Mouse (Mus musculus) stomach, embryonic 14.5 days (tissue): ENCODE measurements around the gene Rfc1. TPM values are rescaled to one million over a fixed set of nuclear protein-coding genes. Genes with fewer than 3 reads are reported as not detected.
A peak's percentile ranks its signal among the peaks of the same experiment; 100 is the strongest.

Experiments used
- ATAC-seq: fragments of 200-750 bp; cut with Nextera tagmentation; 2 replicates; pipeline ENCODE4 v1.8.0; 2017; ENCODE audit warnings: low read depth, moderate TSS enrichment; ENCODE audit not compliant: insufficient number of reproducible peaks, insufficient read depth, low FRiP score
- H3K27ac ChIP-seq: fragments of 300-500 bp; sonication (generic); 2 replicates; pipeline ENCODE4 v1.5.1; 2014; ENCODE audit warnings: mild to moderate bottlenecking, low read length, moderate library complexity, mixed read lengths
- H3K27me3 ChIP-seq: fragments of 300-500 bp; sonication (generic); 2 replicates; pipeline ENCODE4 v1.6.1; 2014; ENCODE audit warnings: low read length, control low read depth, mixed read lengths; ENCODE audit not compliant: control insufficient read depth, insufficient read depth
- H3K36me3 ChIP-seq: fragments of 300-500 bp; sonication (generic); 2 replicates; pipeline ENCODE4 v1.6.1; 2014; ENCODE audit warnings: mild to moderate bottlenecking, control low read depth, low read length, moderate library complexity, mixed read lengths; ENCODE audit not compliant: control insufficient read depth, insufficient read depth
- H3K4me1 ChIP-seq: fragments of 300-500 bp; sonication (generic); 2 replicates; pipeline ENCODE4 v1.6.1; 2014; ENCODE audit warnings: low read length, control low read depth, mixed read lengths; ENCODE audit not compliant: control insufficient read depth, insufficient read depth
- H3K4me2 ChIP-seq: fragments of 300-500 bp; sonication (generic); replicated peaks from 2 replicates; pipeline ENCODE4 v1.6.1; 2014; ENCODE audit warnings: low read depth, low read length, control low read depth
- H3K4me3 ChIP-seq: fragments of 300-500 bp; sonication (generic); 2 replicates; pipeline ENCODE4 v1.5.1; 2014; ENCODE audit warnings: low read depth, low read length, control low read depth
- H3K9ac ChIP-seq: fragments of 300-500 bp; sonication (generic); replicated peaks from 2 replicates; pipeline ENCODE4 v1.6.1; 2014; ENCODE audit warnings: low read depth, mild to moderate bottlenecking, control low read depth, low read length, moderate library complexity, mixed read lengths
- H3K9me3 ChIP-seq: fragments of 300-500 bp; sonication (generic); 2 replicates; pipeline ENCODE4 v1.6.1; 2016; ENCODE audit warnings: low read depth, low read length, control low read depth; ENCODE audit not compliant: control insufficient read depth
- WGBS: fragments of 180-500 bp; shearing (Covaris S2); extraction: QIAGEN DNeasy Blood & Tissue Kit; methylation state at CpG from one replicate; pipeline ENCODE4 v1.1.7; 2014; 5-methylcytosine and 5-hydroxymethylcytosine counted together
- polyA plus RNA-seq: library from polyadenylated mRNA; unstranded; fragments of >200 nt; fragmentation: Nextera tagmentation; extraction: Ambion mirVana; gene quantifications from 2 replicates; pipeline ENCODE4 v1.2.1, GENCODE M21; 2014

Gene Rfc1
- polyA plus RNA-seq = 108 and 113 TPM in 2 replicates

DNA sequence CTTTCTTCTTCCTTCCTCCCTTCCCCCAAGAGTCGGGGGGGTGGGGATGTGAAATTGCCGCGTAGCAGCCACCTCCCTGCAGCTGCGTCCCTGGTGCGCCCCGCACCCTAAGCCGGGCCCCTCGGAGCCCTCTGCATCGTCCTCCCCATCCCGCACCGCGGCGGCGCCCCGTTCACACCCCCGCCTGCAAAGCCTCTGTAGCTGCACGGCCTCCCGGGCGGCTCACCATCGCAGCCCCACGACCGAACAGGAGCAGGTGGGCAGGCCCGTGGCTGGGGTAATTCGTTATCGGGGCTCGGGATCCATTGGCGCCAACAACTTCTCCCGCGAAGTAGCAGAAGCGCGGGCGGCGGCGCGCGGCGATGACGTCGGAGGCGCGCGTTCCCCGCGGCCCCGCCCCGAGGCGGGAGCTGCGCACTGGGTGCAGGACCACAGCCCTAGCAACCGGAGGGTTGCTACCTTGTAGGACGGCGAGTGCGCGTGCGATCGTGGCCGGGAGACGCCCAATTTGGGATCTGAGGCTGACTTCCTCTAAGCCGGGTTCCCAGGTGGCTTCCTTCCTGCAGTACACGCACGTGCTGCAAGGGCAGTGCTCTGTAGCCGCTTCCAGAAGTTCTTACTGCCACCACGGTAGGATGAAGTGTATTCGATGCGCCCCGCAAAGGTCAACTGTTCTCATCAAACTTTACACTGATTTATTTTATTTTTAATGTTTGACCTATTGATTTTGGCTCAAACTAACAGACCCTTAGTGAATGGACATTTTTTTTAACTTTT, at the start of gene Rfc1:
Gene Rfc1, minus strand, starts transcription at position 373 of the 777 bp plus-strand sequence.
- WGBS = under 1% methylated on average over 65 of the region's 65 CpGs
- Histone ChIP-seq H3K4me3 (peak within 1 kb of the TSS; percentile 81), H3K9me3 (no peaks in the 10 kb centered on the region), H3K27ac (peak within 1 kb of the TSS; percentile 71; the same call in 1 of the 2 replicates), H3K4me2 (peak within 1 kb of the TSS; percentile 62), H3K36me3 (no peaks in the 10 kb centered on the region), H3K27me3 (no peaks in the 10 kb centered on the region), H3K4me1 (peaks cover 4% of the 10 kb centered on the region; the same call in 1 of the 2 replicates), H3K9ac (peak within 1 kb of the TSS; percentile 67)
- peak; percentile 96 for ATAC-seq

- WGBS = 81% methylated on average over 7 of the region's 7 CpGs
- Histone ChIP-seq H3K9me3 (no peaks in the 10 kb centered on the region), H3K4me1 (no peaks in the 10 kb centered on the region), H3K36me3 (no peaks in the 10 kb centered on the region), H3K4me2 (no peak overlapping the region), H3K4me3 (no peak overlapping the region), H3K27me3 (no peaks in the 10 kb centered on the region), H3K9ac (no peak overlapping the region), H3K27ac (no peak overlapping the region)
- ATAC-seq = no peak
Observed at GRCm38 (mm10) chr5:65374746-65375145, 39.3 kb upstream of the Rfc1 start.

DNA sequence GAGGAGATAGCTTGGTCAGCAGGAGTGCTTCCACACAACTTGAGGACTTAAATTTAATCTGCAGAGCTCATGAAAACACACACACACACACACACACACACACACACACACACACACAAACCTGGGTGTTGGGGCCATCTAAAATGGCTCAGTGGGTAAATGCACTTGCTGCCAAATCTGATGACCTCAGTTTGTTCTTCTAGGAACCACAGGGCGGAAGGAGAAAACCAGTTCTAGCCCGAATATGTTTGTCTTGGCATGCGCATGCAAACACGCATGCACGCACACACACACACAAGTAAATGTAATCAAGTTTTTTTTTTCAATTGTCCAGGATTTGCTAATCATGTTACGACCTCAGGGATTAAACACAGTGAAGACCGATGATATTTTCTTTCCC, 36.1 kb upstream of the Rfc1 start:
- WGBS = 92% methylated on average over 7 of the region's 7 CpGs
- no peak overlapping the region for H3K9ac ChIP-seq
- H3K4me1 ChIP-seq = no peaks in the 10 kb centered on the region
- no peak for ATAC-seq
- no peak overlapping the region for H3K4me2 ChIP-seq
- no peak overlapping the region for H3K4me3 ChIP-seq
- no peaks in the 10 kb centered on the region for H3K27me3 ChIP-seq
- H3K9me3 ChIP-seq = no peaks in the 10 kb centered on the region
- no peak overlapping the region for H3K27ac ChIP-seq
- H3K36me3 ChIP-seq = no peaks in the 10 kb centered on the region

DNA sequence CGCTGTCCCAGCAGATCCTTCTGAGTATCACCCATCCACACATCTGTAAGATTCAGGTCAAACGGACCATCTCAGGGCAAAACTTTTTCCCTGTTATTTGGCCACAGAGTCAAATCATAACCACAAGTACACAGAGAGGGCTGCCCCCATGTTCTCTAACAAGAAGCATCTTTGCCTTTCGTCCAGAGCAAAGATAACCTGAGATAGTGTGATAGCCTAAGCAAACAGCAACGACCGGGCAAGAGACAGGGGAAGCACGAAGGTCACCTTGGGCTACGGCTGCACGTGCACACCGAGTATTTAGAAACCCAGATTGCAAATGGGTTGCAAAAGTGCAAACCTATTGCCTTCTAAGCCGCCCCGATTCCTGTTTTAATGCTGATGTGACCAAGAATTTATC, 32.4 kb upstream of the Rfc1 start:
- Histone ChIP-seq H3K4me2 (no peak overlapping the region), H3K4me1 (no peaks in the 10 kb centered on the region), H3K27me3 (no peaks in the 10 kb centered on the region), H3K36me3 (no peaks in the 10 kb centered on the region), H3K9ac (no peak overlapping the region), H3K9me3 (no peaks in the 10 kb centered on the region), H3K27ac (no peak overlapping the region), H3K4me3 (no peak overlapping the region)
- WGBS = 65% methylated on average over 11 of the region's 11 CpGs
- ATAC-seq = no peak

DNA sequence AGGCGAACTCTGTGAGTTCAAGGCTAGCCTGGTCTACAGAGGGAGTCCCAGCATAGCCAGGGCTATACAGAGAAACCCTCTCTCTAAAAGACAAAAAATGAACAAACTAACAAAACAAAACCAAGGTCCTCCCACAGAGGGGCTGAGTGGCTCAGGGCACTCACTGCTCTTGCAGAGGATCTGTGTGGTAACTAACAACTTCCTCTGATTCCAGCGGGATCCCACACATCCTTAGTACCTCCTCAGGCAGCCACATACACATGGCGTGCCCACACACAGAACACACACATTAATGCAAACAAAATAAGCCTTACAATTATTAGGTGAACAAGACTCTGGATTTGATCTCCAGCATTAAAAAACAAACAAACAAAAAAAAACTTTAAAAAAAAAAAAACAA, 22.3 kb upstream of the Rfc1 start:
- Histone ChIP-seq H3K9ac (no peak overlapping the region), H3K27ac (no peak overlapping the region), H3K9me3 (0 out of 2 replicates have a peak, but pooled peaks cover 3% of the 10 kb centered on the region), H3K4me3 (no peak overlapping the region), H3K4me2 (no peak overlapping the region), H3K27me3 (no peaks in the 10 kb centered on the region), H3K4me1 (no peaks in the 10 kb centered on the region), H3K36me3 (no peaks in the 10 kb centered on the region)
- ATAC-seq = no peak
- 83% methylated on average over 3 of the region's 3 CpGs for WGBS

DNA sequence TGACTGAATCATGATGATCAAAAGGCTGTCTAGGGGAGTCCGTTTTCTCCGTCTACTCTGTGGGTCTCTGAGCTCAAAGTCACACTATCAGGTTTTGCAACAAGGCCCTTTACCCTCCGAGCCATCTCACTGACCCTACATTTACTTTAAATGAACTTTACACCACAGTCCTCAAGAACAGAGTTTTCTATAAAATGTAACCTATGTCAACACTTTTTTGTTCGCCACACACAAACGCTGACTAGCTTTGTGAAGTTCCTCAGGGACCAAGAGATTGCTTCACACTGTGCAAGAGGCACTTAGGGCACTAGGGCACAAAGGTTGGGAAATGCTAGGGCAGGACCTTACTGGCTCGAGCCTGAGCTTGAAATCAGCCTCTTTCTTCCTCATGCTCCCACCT, 21.4 kb upstream of the Rfc1 start:
- Histone ChIP-seq H3K9me3 (0 out of 2 replicates have a peak, but pooled peaks cover 3% of the 10 kb centered on the region), H3K27ac (no peak overlapping the region), H3K9ac (no peak overlapping the region), H3K4me2 (no peak overlapping the region), H3K4me3 (no peak overlapping the region), H3K36me3 (no peaks in the 10 kb centered on the region), H3K4me1 (no peaks in the 10 kb centered on the region), H3K27me3 (no peaks in the 10 kb centered on the region)
- 84% methylated on average over 6 of the region's 6 CpGs for WGBS
- ATAC-seq = no peak

DNA sequence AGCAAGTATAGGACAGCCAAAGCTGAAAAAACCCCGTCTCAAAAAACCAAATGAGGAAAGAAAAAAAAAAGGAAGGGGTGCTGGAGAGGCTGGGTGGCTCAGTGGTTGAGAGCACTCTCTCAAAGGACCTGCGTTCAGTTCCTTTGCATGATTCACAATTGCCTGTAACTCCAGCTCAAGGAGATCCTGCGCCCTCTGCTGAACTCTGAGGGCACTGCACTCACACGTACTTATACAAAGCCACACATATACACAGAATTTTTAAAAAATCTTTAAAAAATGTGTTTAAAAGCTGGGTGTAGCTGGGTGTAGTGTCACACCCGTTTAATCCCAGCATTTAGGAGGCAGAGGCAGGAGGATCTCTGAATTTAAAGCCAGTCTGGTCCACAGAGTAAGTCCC, 19.5 kb upstream of the Rfc1 start:
- no peak overlapping the region for H3K4me3 ChIP-seq
- no peaks in the 10 kb centered on the region for H3K4me1 ChIP-seq
- H3K4me2 ChIP-seq = no peak overlapping the region
- no peaks in the 10 kb centered on the region for H3K27me3 ChIP-seq
- H3K27ac ChIP-seq = no peak overlapping the region
- WGBS = 73% methylated on average over 5 of the region's 5 CpGs
- no peak for ATAC-seq
- H3K9me3 ChIP-seq = 0 out of 2 replicates have a peak, but pooled peaks cover 3% of the 10 kb centered on the region
- H3K36me3 ChIP-seq = no peaks in the 10 kb centered on the region
- H3K9ac ChIP-seq = no peak overlapping the region

- Histone ChIP-seq H3K4me1 (no peaks in the 10 kb centered on the region), H3K4me2 (no peak overlapping the region), H3K27ac (no peak overlapping the region), H3K9me3 (0 out of 2 replicates have a peak, but pooled peaks cover 3% of the 10 kb centered on the region), H3K9ac (no peak overlapping the region), H3K36me3 (no peaks in the 10 kb centered on the region), H3K4me3 (no peak overlapping the region), H3K27me3 (no peaks in the 10 kb centered on the region)
- no peak for ATAC-seq
- WGBS = 56% methylated on average over 3 of the region's 3 CpGs
Observed at GRCm38 (mm10) chr5:65354097-65354496, 18.6 kb upstream of the Rfc1 start.
